Mouse (Mus musculus): ENCODE measurements around the gene Cers3. TPM values are rescaled to one million over a fixed set of nuclear protein-coding genes. Genes with fewer than 3 reads are reported as not detected.

Gene Cers3
- polyA plus RNA-seq, 1 experiment from 2014 or later: 0.16 TPM

DNA sequence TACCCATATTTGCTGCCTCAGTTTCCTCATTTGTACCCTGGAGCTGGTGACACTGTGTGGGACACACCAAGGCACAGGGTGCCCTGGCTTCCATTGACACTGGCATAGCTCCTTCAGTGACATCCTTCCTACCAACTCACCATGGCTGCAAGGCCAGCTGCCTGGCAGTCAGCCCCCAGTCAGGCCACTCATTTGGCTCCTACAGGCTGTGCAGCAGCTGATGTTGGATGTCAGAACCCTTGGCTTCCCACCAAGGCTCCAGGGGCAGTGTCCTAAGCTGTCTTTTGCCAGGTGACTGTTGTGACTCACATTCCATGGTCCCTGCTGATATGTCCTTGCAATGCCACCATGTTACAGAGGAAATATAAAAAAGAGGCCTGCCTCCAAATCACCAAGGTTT, 58.5 kb downstream of the Cers3 start:
- no peaks in the 10 kb centered on the region for H3K9me3 ChIP-seq (ENCODE audit: control insufficient read depth)
- no peak for ATAC-seq
- no peak overlapping the region for H3K27ac ChIP-seq (ENCODE audit: low read depth, low read length)
- H3K27me3 ChIP-seq (replicated peaks; ENCODE audit: control insufficient read depth, insufficient read depth, low read length): no peaks in the 10 kb centered on the region
- H3K36me3 ChIP-seq (ENCODE audit: control insufficient read depth, insufficient read depth): no peaks in the 10 kb centered on the region
- H3K9ac ChIP-seq (ENCODE audit: low read depth, low read length): no peak overlapping the region
- no peak for TF ChIP-seq CTCF (IDR thresholded peaks at IDR 0.05; ENCODE audit: low read depth)
- no peak overlapping the region for H3K4me2 ChIP-seq (replicated peaks; ENCODE audit: low read depth)
- no peaks in the 10 kb centered on the region for H3K4me1 ChIP-seq (replicated peaks; ENCODE audit: control insufficient read depth, insufficient read depth, low read length)
- H3K4me3 ChIP-seq (ENCODE audit: low read depth, low read length): no peak overlapping the region

GRCm38 (mm10) chr7:66803798-66804197, 60.5 kb downstream of the Cers3 start:
- TF ChIP-seq CTCF (IDR thresholded peaks at IDR 0.05; ENCODE audit: low read depth): no peak
- 36% methylated on average over 5 of the region's 5 CpGs for WGBS

DNA sequence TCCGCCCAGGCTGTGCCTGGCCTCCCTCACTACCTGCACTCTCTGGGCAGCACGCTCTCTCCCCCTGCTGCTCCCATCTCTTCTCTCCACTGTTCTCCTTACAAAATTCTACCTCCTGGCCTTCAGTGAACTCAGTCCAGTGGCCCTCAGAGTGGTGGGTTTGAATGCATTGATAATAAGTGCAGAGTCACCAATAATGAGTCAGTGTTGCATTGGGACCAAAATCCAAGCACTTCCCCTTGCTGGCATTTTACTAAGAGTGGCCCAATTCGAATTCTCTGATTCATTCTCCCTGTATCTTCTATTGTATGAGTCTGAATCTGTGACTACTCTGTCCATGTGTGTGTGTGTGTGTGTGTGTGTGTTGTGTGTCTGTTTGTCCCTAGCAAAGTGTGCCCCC, 63.5 kb downstream of the Cers3 start:
- H3K27me3 ChIP-seq (replicated peaks; ENCODE audit: control insufficient read depth, insufficient read depth, low read length): no peaks in the 10 kb centered on the region
- H3K9me3 ChIP-seq (ENCODE audit: control insufficient read depth): no peaks in the 10 kb centered on the region
- TF ChIP-seq CTCF (IDR thresholded peaks at IDR 0.05; ENCODE audit: low read depth): no peak
- H3K4me3 ChIP-seq (ENCODE audit: low read depth, low read length): no peak overlapping the region
- no peak overlapping the region for H3K27ac ChIP-seq (ENCODE audit: low read depth, low read length)
- no peak overlapping the region for H3K9ac ChIP-seq (ENCODE audit: low read depth, low read length)
- WGBS: 86% methylated on average over 3 of the region's 3 CpGs
- no peaks in the 10 kb centered on the region for H3K36me3 ChIP-seq (ENCODE audit: control insufficient read depth, insufficient read depth)
- no peak for ATAC-seq
- H3K4me2 ChIP-seq (replicated peaks; ENCODE audit: low read depth): no peak overlapping the region
- no peaks in the 10 kb centered on the region for H3K4me1 ChIP-seq (replicated peaks; ENCODE audit: control insufficient read depth, insufficient read depth, low read length)

More at GRCm38 (mm10) chr7:66803798-66804197, 60.5 kb downstream of the Cers3 start:
- Histone ChIP-seq H3K36me3 (ENCODE audit: control insufficient read depth, insufficient read depth) (no peaks in the 10 kb centered on the region), H3K27ac (ENCODE audit: low read depth, low read length) (no peak overlapping the region), H3K27me3 (replicated peaks; ENCODE audit: control insufficient read depth, insufficient read depth, low read length) (no peaks in the 10 kb centered on the region), H3K9ac (ENCODE audit: low read depth, low read length) (no peak overlapping the region), H3K4me3 (ENCODE audit: low read depth, low read length) (no peak overlapping the region), H3K9me3 (ENCODE audit: control insufficient read depth) (no peaks in the 10 kb centered on the region), H3K4me1 (replicated peaks; ENCODE audit: control insufficient read depth, insufficient read depth, low read length) (no peaks in the 10 kb centered on the region), H3K4me2 (replicated peaks; ENCODE audit: low read depth) (no peak overlapping the region)
- ATAC-seq: no peak

DNA sequence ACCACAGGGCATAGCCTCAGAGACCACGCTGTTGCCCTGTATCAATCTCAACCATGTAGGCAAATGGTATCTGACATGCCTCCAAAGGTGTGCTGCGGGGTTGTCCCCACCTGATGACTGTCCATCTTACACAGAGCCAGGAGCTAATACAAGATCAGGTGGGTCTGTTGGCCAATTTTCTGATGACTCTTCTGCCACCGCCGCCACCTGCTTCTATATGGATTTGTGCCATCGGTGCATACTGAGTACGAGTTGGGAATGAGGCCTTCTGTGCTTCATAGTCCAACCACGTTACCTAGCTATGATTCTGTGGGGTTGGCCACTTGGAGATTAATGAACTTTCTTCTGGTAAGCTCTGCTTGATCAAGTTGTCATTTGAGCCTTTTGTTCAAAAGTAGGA, 67.1 kb downstream of the Cers3 start:
- 96% methylated on average over 7 of the region's 7 CpGs for WGBS
- H3K27ac ChIP-seq (ENCODE audit: low read depth, low read length): no peak overlapping the region
- H3K4me1 ChIP-seq (replicated peaks; ENCODE audit: control insufficient read depth, insufficient read depth, low read length): no peaks in the 10 kb centered on the region
- no peak for ATAC-seq
- H3K36me3 ChIP-seq (ENCODE audit: control insufficient read depth, insufficient read depth): no peaks in the 10 kb centered on the region
- no peak overlapping the region for H3K9ac ChIP-seq (ENCODE audit: low read depth, low read length)
- no peak overlapping the region for H3K4me3 ChIP-seq (ENCODE audit: low read depth, low read length)
- H3K27me3 ChIP-seq (replicated peaks; ENCODE audit: control insufficient read depth, insufficient read depth, low read length): no peaks in the 10 kb centered on the region
- TF ChIP-seq CTCF (IDR thresholded peaks at IDR 0.05; ENCODE audit: low read depth): no peak
- H3K9me3 ChIP-seq (ENCODE audit: control insufficient read depth): no peaks in the 10 kb centered on the region
- H3K4me2 ChIP-seq (replicated peaks; ENCODE audit: low read depth): no peak overlapping the region

DNA sequence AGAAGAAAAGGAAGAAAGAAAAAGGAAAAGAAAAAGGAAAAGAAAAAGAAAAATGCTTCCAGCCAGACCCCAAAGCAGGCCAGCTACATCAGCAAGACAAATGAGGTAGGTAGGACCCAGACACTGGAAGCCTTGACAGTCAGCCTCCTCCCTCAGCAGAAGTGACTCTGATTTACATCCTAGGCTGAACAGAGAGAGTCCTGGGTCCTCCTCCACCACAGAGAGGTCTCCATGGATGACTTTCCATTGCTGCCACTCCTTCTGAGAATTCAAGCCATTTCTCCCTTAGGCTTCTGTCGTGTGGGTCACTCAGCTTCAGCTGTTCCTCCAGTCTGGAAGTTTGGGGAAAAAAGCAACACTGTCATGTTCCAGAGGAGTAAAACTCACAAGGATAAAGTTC, 68.0 kb downstream of the Cers3 start:
- Histone ChIP-seq H3K27ac (ENCODE audit: low read depth, low read length) (no peak overlapping the region), H3K36me3 (ENCODE audit: control insufficient read depth, insufficient read depth) (no peaks in the 10 kb centered on the region), H3K9ac (ENCODE audit: low read depth, low read length) (no peak overlapping the region), H3K9me3 (ENCODE audit: control insufficient read depth) (no peaks in the 10 kb centered on the region), H3K4me1 (replicated peaks; ENCODE audit: control insufficient read depth, insufficient read depth, low read length) (no peaks in the 10 kb centered on the region), H3K27me3 (replicated peaks; ENCODE audit: control insufficient read depth, insufficient read depth, low read length) (no peaks in the 10 kb centered on the region), H3K4me3 (ENCODE audit: low read depth, low read length) (no peak overlapping the region), H3K4me2 (replicated peaks; ENCODE audit: low read depth) (no peak overlapping the region)
- no peak for TF ChIP-seq CTCF (IDR thresholded peaks at IDR 0.05; ENCODE audit: low read depth)
- 75% methylated on average over 1 of the region's 1 CpGs for WGBS
- no peak for ATAC-seq

GRCm38 (mm10) chr7:66812289-66812688, 69.0 kb downstream of the Cers3 start:
- no peak overlapping the region for H3K4me2 ChIP-seq (replicated peaks; ENCODE audit: low read depth)
- no peak for ATAC-seq
- no peak for TF ChIP-seq CTCF (IDR thresholded peaks at IDR 0.05; ENCODE audit: low read depth)
- 87% methylated on average over 4 of the region's 4 CpGs for WGBS
- no peaks in the 10 kb centered on the region for H3K4me1 ChIP-seq (replicated peaks; ENCODE audit: control insufficient read depth, insufficient read depth, low read length)
- H3K9me3 ChIP-seq (ENCODE audit: control insufficient read depth): no peaks in the 10 kb centered on the region
- H3K9ac ChIP-seq (ENCODE audit: low read depth, low read length): no peak overlapping the region
- no peaks in the 10 kb centered on the region for H3K27me3 ChIP-seq (replicated peaks; ENCODE audit: control insufficient read depth, insufficient read depth, low read length)
- no peak overlapping the region for H3K27ac ChIP-seq (ENCODE audit: low read depth, low read length)
- no peak overlapping the region for H3K4me3 ChIP-seq (ENCODE audit: low read depth, low read length)
- H3K36me3 ChIP-seq (ENCODE audit: control insufficient read depth, insufficient read depth): no peaks in the 10 kb centered on the region

DNA sequence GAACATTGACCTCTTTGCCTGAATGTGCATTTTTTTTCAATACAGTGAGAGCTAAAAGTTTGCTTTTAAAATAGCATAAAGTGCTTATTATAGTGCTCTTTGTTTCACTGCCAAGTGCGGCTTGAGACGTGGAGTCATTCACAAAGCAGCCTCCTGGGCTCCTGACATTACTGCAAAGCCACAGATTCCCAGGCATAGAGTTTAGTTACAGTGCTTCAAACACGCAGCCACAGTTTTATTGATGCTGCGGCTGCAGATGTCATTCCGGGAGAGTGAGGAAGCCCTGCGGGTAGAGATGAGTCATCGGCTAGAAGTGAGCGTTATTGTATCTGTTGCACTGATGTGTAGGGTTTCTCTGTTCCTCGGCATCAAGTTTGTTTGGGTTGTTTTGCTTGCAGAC, 69.4 kb downstream of the Cers3 start:
- H3K27ac ChIP-seq (ENCODE audit: low read depth, low read length): no peak overlapping the region
- no peaks in the 10 kb centered on the region for H3K36me3 ChIP-seq (ENCODE audit: control insufficient read depth, insufficient read depth)
- H3K27me3 ChIP-seq (replicated peaks; ENCODE audit: control insufficient read depth, insufficient read depth, low read length): no peaks in the 10 kb centered on the region
- H3K4me1 ChIP-seq (replicated peaks; ENCODE audit: control insufficient read depth, insufficient read depth, low read length): no peaks in the 10 kb centered on the region
- 41% methylated on average over 9 of the region's 9 CpGs for WGBS
- no peak for ATAC-seq
- H3K9ac ChIP-seq (ENCODE audit: low read depth, low read length): no peak overlapping the region
- H3K4me2 ChIP-seq (replicated peaks; ENCODE audit: low read depth): no peak overlapping the region
- no peaks in the 10 kb centered on the region for H3K9me3 ChIP-seq (ENCODE audit: control insufficient read depth)
- no peak overlapping the region for H3K4me3 ChIP-seq (ENCODE audit: low read depth, low read length)
- no peak for TF ChIP-seq CTCF (IDR thresholded peaks at IDR 0.05; ENCODE audit: low read depth)

Data from intestine, postnatal 0 days (tissue).